Mouse (Mus musculus) liver, embryonic 12.5 days (tissue): ENCODE measurements around the gene Skil. TPM values are rescaled to one million over a fixed set of nuclear protein-coding genes. Genes with fewer than 3 reads are reported as not detected.

ENCODE experiments used
- ATAC-seq: fragments of 200-750 bp; cut with Nextera tagmentation; 2 replicates; pipeline ENCODE4 v1.8.0; 2017; ENCODE audit warnings: moderate number of reproducible peaks, mild to moderate bottlenecking, moderate library complexity
- H3K27ac ChIP-seq: fragments of 300-500 bp; sonication (generic); 2 replicates; pipeline ENCODE4 v1.5.1; 2016; ENCODE audit warnings: mild to moderate bottlenecking
- H3K27me3 ChIP-seq: fragments of 300-500 bp; sonication (generic); replicated peaks from 2 replicates; pipeline ENCODE4 v1.6.1; 2016; ENCODE audit warnings: mild to moderate bottlenecking, moderate library complexity
- H3K36me3 ChIP-seq: fragments of 300-500 bp; sonication (generic); 2 replicates; pipeline ENCODE4 v1.6.1; 2016; ENCODE audit warnings: mild to moderate bottlenecking, moderate library complexity
- H3K4me1 ChIP-seq: fragments of 300-500 bp; sonication (generic); 2 replicates; pipeline ENCODE4 v1.6.1; 2016
- H3K4me2 ChIP-seq: fragments of 300-500 bp; sonication (generic); 2 replicates; pipeline ENCODE4 v1.6.1; 2016; ENCODE audit warnings: mild to moderate bottlenecking, moderate library complexity
- H3K4me3 ChIP-seq: fragments of 300-500 bp; sonication (generic); 2 replicates; pipeline ENCODE4 v1.5.1; 2016; ENCODE audit warnings: mild to moderate bottlenecking, moderate library complexity
- H3K9ac ChIP-seq: fragments of 300-500 bp; sonication (generic); 2 replicates; pipeline ENCODE4 v1.6.1; 2016; ENCODE audit warnings: mild to moderate bottlenecking, moderate library complexity
- H3K9me3 ChIP-seq: fragments of 300-500 bp; sonication (generic); replicated peaks from 2 replicates; pipeline ENCODE4 v1.6.1; 2016; ENCODE audit warnings: mild to moderate bottlenecking, moderate library complexity
- WGBS: fragments of 180-500 bp; shearing (Covaris S2); methylation state at CpG from one replicate; pipeline ENCODE4 v1.1.7; 2016; ENCODE audit not compliant: insufficient replicate concordance; 5-methylcytosine and 5-hydroxymethylcytosine counted together
- polyA plus RNA-seq: library from polyadenylated mRNA; unstranded; fragments of >200 nt; fragmentation: Nextera tagmentation; extraction: Ambion mirVana; gene quantifications from 2 replicates; pipeline ENCODE4 v1.2.1, GENCODE M21; 2016

Gene Skil
- polyA plus RNA-seq, 1 experiment from 2014 or later: 7.6 TPM

DNA sequence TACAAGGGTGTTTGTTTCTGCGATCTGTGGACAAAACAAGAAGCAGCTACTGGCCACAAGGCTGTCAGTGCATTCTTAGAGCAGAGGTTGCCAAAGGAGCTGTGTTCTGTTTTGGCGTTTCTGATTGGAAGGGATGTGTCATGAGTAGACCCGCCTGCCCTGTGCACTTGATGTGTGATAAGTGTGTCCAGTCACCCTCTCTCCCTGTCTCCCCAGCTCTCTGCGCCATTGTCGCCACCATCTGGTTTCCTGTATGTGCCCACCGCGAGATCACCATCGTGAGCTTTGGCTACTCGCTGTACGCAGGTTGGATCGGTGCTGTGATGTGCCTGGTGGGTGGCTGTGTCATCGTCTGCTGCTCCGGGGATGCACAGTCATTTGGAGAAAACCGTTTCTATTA lies 68.0 kb downstream of the Skil start:
- Histone ChIP-seq H3K27me3 (no peaks in the 10 kb centered on the region), H3K9ac (no peak overlapping the region), H3K4me2 (no peak overlapping the region), H3K4me1 (no peaks in the 10 kb centered on the region), H3K9me3 (no peaks in the 10 kb centered on the region), H3K36me3 (no peaks in the 10 kb centered on the region), H3K27ac (no peak overlapping the region), H3K4me3 (no peak overlapping the region)
- WGBS: 73% methylated on average over 14 of the region's 14 CpGs
- no peak for ATAC-seq

- ATAC-seq: no peak
- WGBS: 54% methylated on average over 3 of the region's 3 CpGs
These were observed 70.9 kb downstream of the Skil start for GRCm38 (mm10) chr3:31165803-31166202.

GRCm38 (mm10) chr3:31166365-31166871 lies 71.6 kb downstream of the Skil start:
- H3K27ac ChIP-seq: no peak overlapping the region
- no peak overlapping the region for H3K4me3 ChIP-seq
- no peaks in the 10 kb centered on the region for H3K36me3 ChIP-seq
- H3K4me1 ChIP-seq: no peaks in the 10 kb centered on the region
- H3K9ac ChIP-seq: no peak overlapping the region
- 74% methylated on average over 12 of the region's 12 CpGs for WGBS
- no peaks in the 10 kb centered on the region for H3K9me3 ChIP-seq
- H3K4me2 ChIP-seq: no peak overlapping the region
- H3K27me3 ChIP-seq: no peaks in the 10 kb centered on the region
- ATAC-seq: no peak

More at GRCm38 (mm10) chr3:31165803-31166202, 70.9 kb downstream of the Skil start:
- Histone ChIP-seq H3K4me1 (no peaks in the 10 kb centered on the region), H3K9me3 (no peaks in the 10 kb centered on the region), H3K9ac (no peak overlapping the region), H3K4me3 (no peak overlapping the region), H3K4me2 (no peak overlapping the region), H3K36me3 (no peaks in the 10 kb centered on the region), H3K27me3 (no peaks in the 10 kb centered on the region), H3K27ac (no peak overlapping the region)

Other genes starting within 250 kb of the Skil start
- gene Gpr160, start 239.1 kb upstream of the Skil start, polyA plus RNA-seq: 1.5 and 2.7 TPM in 2 replicates
- 2.8 and 3.2 TPM in 2 replicates for gene Phc3, start 125.6 kb upstream of the Skil start, polyA plus RNA-seq
- 12.5 TPM in 2 replicates for gene Prkci, start 99.3 kb upstream of the Skil start, polyA plus RNA-seq
- 0.18 and 0.23 TPM in 2 replicates for gene Cldn11, start 54.9 kb downstream of the Skil start, polyA plus RNA-seq
- gene Slc7a14, start 215.3 kb downstream of the Skil start, polyA plus RNA-seq: 0.07 TPM in 2 replicates